ENCODE assay signal across 9 mouse cellular contexts in the genomic region with DNA sequence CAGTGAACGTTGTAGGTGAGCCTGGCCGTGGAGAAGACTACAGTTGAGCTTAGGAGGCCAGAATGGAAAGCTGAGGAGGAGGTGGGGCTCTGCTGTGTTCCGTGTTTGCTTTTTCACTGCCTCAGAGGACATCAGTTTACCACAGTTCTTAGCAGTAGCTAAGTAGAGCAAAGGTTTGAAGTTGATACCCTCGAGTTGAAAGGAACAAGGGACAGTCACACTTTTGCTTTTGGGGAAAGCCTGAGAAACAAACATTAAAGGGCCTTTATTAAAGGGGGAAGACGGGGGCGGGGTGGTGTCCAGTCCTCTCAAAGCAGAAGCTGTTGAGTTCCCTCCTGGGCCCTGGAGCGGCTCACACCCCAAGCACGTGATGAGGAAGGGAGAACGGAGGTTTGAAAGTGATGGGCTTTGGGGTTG. TPM values are rescaled to one million over a fixed set of nuclear protein-coding genes. Genes with fewer than 3 reads are reported as not detected.
A peak's percentile ranks its signal among the peaks of the same experiment; 100 is the strongest.
DNase-seq lines count a peak whose midpoint lies in the region; ATAC-seq and TF ChIP-seq lines count a peak whose summit lies in the region.
"Had no signal": no experiment of that assay in that cellular context is flagged by ENCODE, and none has a peak within 500 bp of the region (broad histone marks: within the 10 kb centered on the region; RNA-seq: fewer than 3 reads in every experiment).

No protein-coding gene starts in this region.

- no peaks in the 10 kb centered on the region; the same call in 1 of the 2 replicates for H3K4me1 ChIP-seq in kidney, embryonic 14.5 days (ENCODE audit: control insufficient read depth, insufficient read depth, low read length)
- no peaks in the 10 kb centered on the region for H3K4me1 ChIP-seq in cortical plate, adult 2 months (ENCODE audit: control insufficient read depth, insufficient read depth, low read length)
- peaks cover 24% of the 10 kb centered on the region for H3K4me1 ChIP-seq in hindbrain, embryonic 10.5 days (replicated peaks)
- H3K4me1 ChIP-seq in neural tube, embryonic 13.5 days (replicated peaks): peaks cover 16% of the 10 kb centered on the region

- no peak overlapping the region; the same call in 1 of the 2 replicates for H3K9ac ChIP-seq in kidney, embryonic 14.5 days (ENCODE audit: low read depth, low read length)
- H3K9ac ChIP-seq in neural tube, embryonic 13.5 days: no peak overlapping the region

- peak overlapping the region; percentile 100 for H3K4me2 ChIP-seq in kidney, embryonic 14.5 days (replicated peaks; ENCODE audit: low read depth, low read length)
- H3K4me2 ChIP-seq in neural tube, embryonic 13.5 days: peak overlapping the region; percentile 99

- peak overlapping the region; percentile 61 for H3K4me3 ChIP-seq in kidney, embryonic 14.5 days (ENCODE audit: low read length)
- H3K4me3 ChIP-seq in cortical plate, adult 2 months (ENCODE audit: insufficient read depth, low read length): peak overlapping the region; percentile 39; the same call in 1 of the 2 replicates
- H3K4me3 ChIP-seq in hindbrain, embryonic 10.5 days: peak overlapping the region; percentile 75
- peak overlapping the region; percentile 50 for H3K4me3 ChIP-seq in neural tube, embryonic 13.5 days

- 3% methylated on average over 9 of the region's 9 CpGs for WGBS in kidney, embryonic 14.5 days
- 3% methylated on average over 9 of the region's 9 CpGs for WGBS in hindbrain, embryonic 10.5 days
- WGBS in neural tube, embryonic 13.5 days: 3% methylated on average over 9 of the region's 9 CpGs

- ATAC-seq in kidney, embryonic 14.5 days (ENCODE audit: low FRiP score, low TSS enrichment): 0 out of 2 replicates have a peak, but pooled peaks have one; percentile 11
- ATAC-seq in neural tube, embryonic 13.5 days (ENCODE audit: low read depth): no peak
- ATAC-seq: Patski had no signal

- no peak for TF ChIP-seq POLR2A in cortical plate, adult 2 months (IDR thresholded peaks at IDR 0.05; ENCODE audit: extremely low read depth, insufficient read depth, low read length)

- no peak for TF ChIP-seq CTCF in cortical plate, adult 2 months (IDR thresholded peaks at IDR 0.05; ENCODE audit: extremely low read depth, insufficient read depth, low read length)

- no peaks in the 10 kb centered on the region for H3K9me3 ChIP-seq in kidney, embryonic 14.5 days (ENCODE audit: control insufficient read depth, low read length)
- H3K9me3 ChIP-seq in hindbrain, embryonic 10.5 days: no peaks in the 10 kb centered on the region
- H3K9me3 ChIP-seq in neural tube, embryonic 13.5 days: no peaks in the 10 kb centered on the region

- H3K27ac ChIP-seq in kidney, embryonic 14.5 days (ENCODE audit: low read depth, low read length): no peak overlapping the region
- H3K27ac ChIP-seq in cortical plate, adult 2 months (ENCODE audit: insufficient read depth, low read length): no peak overlapping the region
- no peak overlapping the region; the same call in 1 of the 2 replicates for H3K27ac ChIP-seq in hindbrain, embryonic 10.5 days
- H3K27ac ChIP-seq in neural tube, embryonic 13.5 days (replicated peaks): no peak overlapping the region

- H3K36me3 ChIP-seq in kidney, embryonic 14.5 days (ENCODE audit: control insufficient read depth, insufficient read depth, low read length): no peaks in the 10 kb centered on the region
- H3K36me3 ChIP-seq in hindbrain, embryonic 10.5 days: no peaks in the 10 kb centered on the region
- H3K36me3 ChIP-seq in neural tube, embryonic 13.5 days: no peaks in the 10 kb centered on the region

- H3K27me3 ChIP-seq in kidney, embryonic 14.5 days (ENCODE audit: control insufficient read depth, insufficient read depth, low read length): peaks cover 9% of the 10 kb centered on the region
- peaks cover 51% of the 10 kb centered on the region for H3K27me3 ChIP-seq in hindbrain, embryonic 10.5 days (ENCODE audit: insufficient read depth, poor library complexity, severe bottlenecking)
- peaks cover 43% of the 10 kb centered on the region for H3K27me3 ChIP-seq in neural tube, embryonic 13.5 days
- H3K27me3 ChIP-seq: Patski had no signal

- DNase-seq in kidney, postnatal 25 days: no peak
- no peak for DNase-seq in hindbrain, embryonic 10.5 days (ENCODE audit: low spot score)
- peak; percentile 39 to 44 for DNase-seq in lung, adult 18-20 months
- DNase-seq in cerebellum, postnatal 36 days: no peak
- DNase-seq in frontal cortex, postnatal 36 days (ENCODE audit: low spot score in 2 of 2): no peak

RNA-seq across cellular contexts. Expression of a gene that starts 1.1 kb away (rescaled TPM):
- 12.2 and 16.7 TPM in 2 replicates for polyA plus RNA-seq in kidney, embryonic 14.5 days (2014; fragmentation: Nextera tagmentation; extraction: Ambion mirVana)
- 32.0 and 32.9 TPM in 2 replicates for polyA plus RNA-seq in cortical plate, adult 2 months (2012; rRNA removed)
- polyA plus RNA-seq in hindbrain, embryonic 10.5 days (2016; fragmentation: Nextera tagmentation; extraction: Ambion mirVana): 6.5 and 7.7 TPM in 2 replicates
- 2.7 and 3.7 TPM in 2 replicates for polyA plus RNA-seq in neural tube, embryonic 13.5 days (2015; fragmentation: Nextera tagmentation; extraction: Ambion mirVana)

Comparison
In these comparisons a context has a peak if more than half of its experiments do, and no peak if none do; other contexts are left out.
1. DNase-seq: peak in lung, adult 18-20 months (2 of 2); none in kidney, postnatal 25 days (0 of 2), hindbrain, embryonic 10.5 days (single experiment), cerebellum, postnatal 36 days (0 of 2) and frontal cortex, postnatal 36 days (0 of 2).
2. Peak in every context shown above with its lines, with median percentiles within 50 percentile points of each other: H3K4me3 ChIP-seq.